Mouse (Mus musculus): ENCODE results near the gene Fam172a. TPM values are rescaled to one million over a fixed set of nuclear protein-coding genes. Genes with fewer than 3 reads are reported as not detected.
A peak's percentile ranks its signal among the peaks of the same experiment; 100 is the strongest.

Fam172a gene
- total and polyA plus RNA-seq, 2 experiments from 2014 or later = 22.1 to 37.6 TPM

DNA sequence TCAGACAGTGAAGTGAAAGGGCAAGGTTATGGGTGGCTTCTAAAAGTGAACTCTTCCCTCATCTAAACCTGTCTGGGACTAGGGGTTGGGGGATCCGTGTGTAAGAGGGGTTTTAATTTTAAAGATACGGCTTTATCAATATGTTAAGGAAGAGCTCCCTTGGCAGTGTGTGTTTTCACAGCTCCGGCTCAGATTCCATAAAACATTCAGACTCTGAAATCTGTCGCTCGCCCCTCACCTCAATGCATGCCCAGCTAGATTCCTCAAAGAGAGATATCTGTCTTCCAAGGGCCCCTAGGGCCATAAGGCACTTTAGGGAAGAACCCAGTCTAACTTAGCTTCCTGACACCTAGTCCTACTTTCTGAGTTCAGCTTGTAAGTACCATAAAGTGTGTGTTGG is 486.0 kb downstream of the Fam172a start:
- no peak for TF ChIP-seq CTCF (IDR thresholded peaks at IDR 0.05; ENCODE audit: low read depth)

DNA sequence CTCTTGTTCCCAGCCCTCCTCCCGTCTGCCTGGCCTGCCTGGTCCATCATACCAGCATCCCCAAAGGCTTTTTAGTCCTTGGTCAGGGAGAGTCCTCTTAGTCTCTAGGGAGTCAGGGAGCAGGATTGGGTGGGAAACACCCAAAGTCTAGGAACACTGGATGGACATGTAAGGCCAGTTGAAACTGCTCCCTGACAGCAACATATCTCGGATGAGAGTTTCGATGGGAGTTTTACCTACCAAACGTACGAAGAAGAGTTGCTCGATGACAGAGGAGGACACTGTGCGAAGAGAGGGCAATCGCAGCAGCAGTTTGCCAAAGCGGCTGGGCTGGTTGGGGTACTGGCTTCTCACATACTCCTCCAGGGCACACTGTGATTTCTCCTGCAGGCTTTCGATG is 487.8 kb downstream of the Fam172a start:
- TF ChIP-seq CTCF (IDR thresholded peaks at IDR 0.05; ENCODE audit: low read depth) = no peak
- H3K9ac ChIP-seq (replicated peaks; ENCODE audit: low read length) = 0 out of 2 replicates have a peak overlapping the region, but pooled peaks have one; percentile 15
- H3K4me3 ChIP-seq (ENCODE audit: low read length) = no peak overlapping the region
- peaks cover 6% of the 10 kb centered on the region; the same call in 1 of the 2 replicates for H3K36me3 ChIP-seq (ENCODE audit: insufficient read depth, low read length)
- 34% methylated on average over 10 of the region's 10 CpGs for WGBS
- no peaks in the 10 kb centered on the region for H3K27me3 ChIP-seq (ENCODE audit: insufficient read depth, low read length)
- DNase-seq (ENCODE audit: low spot score) (peak; percentile 30), ATAC-seq (no peak)
- peak overlapping the region; percentile 87 for H3K4me2 ChIP-seq (ENCODE audit: low read depth, low read length)
- no peaks in the 10 kb centered on the region for H3K9me3 ChIP-seq (ENCODE audit: low read length)
- H3K27ac ChIP-seq = 0 out of 2 replicates have a peak overlapping the region, but pooled peaks have one; percentile 20
- H3K4me1 ChIP-seq (ENCODE audit: insufficient read depth, low read length) = peaks cover 6% of the 10 kb centered on the region; the same call in 1 of the 2 replicates

More for the DNA sequence above, 486.0 kb downstream of the Fam172a start:
- H3K4me3 ChIP-seq (ENCODE audit: low read length) = no peak overlapping the region
- peaks cover 6% of the 10 kb centered on the region for H3K4me1 ChIP-seq (ENCODE audit: insufficient read depth, low read length)
- ATAC-seq = no peak
- WGBS = 60% methylated on average over 5 of the region's 5 CpGs
- H3K9me3 ChIP-seq (ENCODE audit: low read length) = no peaks in the 10 kb centered on the region
- H3K27ac ChIP-seq = no peak overlapping the region
- H3K4me2 ChIP-seq (ENCODE audit: low read depth, low read length) = peak overlapping the region; percentile 13; the same call in 1 of the 2 replicates
- no peaks in the 10 kb centered on the region for H3K27me3 ChIP-seq (ENCODE audit: insufficient read depth, low read length)
- no peak for DNase-seq (ENCODE audit: low spot score)
- peaks cover 6% of the 10 kb centered on the region; the same call in 1 of the 2 replicates for H3K36me3 ChIP-seq (ENCODE audit: insufficient read depth, low read length)
- no peak overlapping the region for H3K9ac ChIP-seq (replicated peaks; ENCODE audit: low read length)

DNA sequence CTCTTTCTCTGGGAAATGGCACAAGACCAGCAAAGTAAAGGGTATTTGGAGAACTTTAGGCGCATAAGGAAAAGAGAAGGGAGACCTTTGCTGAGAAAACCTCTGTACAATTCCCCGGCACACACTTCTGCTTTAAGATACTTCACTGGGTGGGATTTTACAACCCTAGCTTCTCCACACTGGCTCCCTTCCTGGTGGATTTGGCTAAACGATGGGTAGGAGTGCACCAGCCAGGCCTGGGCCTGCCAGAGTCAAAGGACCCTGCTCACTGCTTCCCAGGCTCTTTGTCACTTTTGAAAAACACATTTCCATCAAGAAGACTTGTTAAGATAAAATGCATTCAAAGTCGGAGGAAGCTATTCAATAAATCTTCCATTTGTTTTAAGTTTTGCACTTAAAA is 491.4 kb downstream of the Fam172a start:
- Histone ChIP-seq H3K4me3 (ENCODE audit: low read length) (peak overlapping the region; percentile 94), H3K27ac (peak overlapping the region; percentile 98), H3K27me3 (ENCODE audit: insufficient read depth, low read length) (no peaks in the 10 kb centered on the region), H3K4me2 (ENCODE audit: low read depth, low read length) (peak overlapping the region; percentile 87), H3K4me1 (ENCODE audit: insufficient read depth, low read length) (no peaks in the 10 kb centered on the region), H3K9ac (replicated peaks; ENCODE audit: low read length) (peak overlapping the region; percentile 87), H3K9me3 (ENCODE audit: low read length) (no peaks in the 10 kb centered on the region), H3K36me3 (ENCODE audit: insufficient read depth, low read length) (peaks cover 6% of the 10 kb centered on the region; the same call in 1 of the 2 replicates)
- peak; percentile 53 for DNase-seq (ENCODE audit: low spot score)
- TF ChIP-seq CTCF (IDR thresholded peaks at IDR 0.05; ENCODE audit: low read depth) = no peak
- WGBS = 26% methylated on average over 4 of the region's 4 CpGs
- no peak for ATAC-seq

DNA sequence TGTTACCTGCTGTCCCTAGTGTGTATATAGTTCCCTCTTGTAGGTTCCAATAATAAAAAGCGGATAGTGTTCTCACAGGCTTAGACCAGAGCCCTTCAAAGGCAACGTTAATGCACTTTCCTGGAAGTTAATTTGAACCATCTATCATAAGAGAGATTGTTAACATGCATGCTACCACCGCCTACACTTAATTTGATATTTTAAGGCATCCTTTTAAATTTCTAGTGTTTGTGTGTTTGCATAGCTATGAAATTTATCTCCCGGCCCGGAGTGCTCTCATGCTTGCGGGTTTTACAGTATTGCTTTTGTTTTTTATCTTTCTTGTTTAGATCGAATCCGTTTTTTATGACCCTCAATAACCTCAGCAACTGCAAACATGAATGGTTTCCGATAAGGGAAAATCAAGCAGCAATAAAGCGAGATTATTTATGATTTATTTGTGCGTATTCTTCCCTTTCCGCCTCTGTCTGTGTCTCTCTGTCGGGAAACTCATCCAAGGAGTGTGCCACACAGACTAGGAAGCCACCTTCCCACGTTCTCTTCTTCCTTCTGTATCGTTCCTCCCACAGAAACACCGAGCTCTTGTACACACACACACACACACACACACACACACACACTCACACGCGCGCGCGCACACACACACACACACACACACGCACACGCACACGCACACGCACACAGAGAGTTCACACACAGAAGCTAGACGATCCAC is 492.5 kb downstream of the Fam172a start:
- Histone ChIP-seq H3K27me3 (ENCODE audit: insufficient read depth, low read length) (no peaks in the 10 kb centered on the region), H3K27ac (peak overlapping the region; percentile 98), H3K4me1 (ENCODE audit: insufficient read depth, low read length) (no peaks in the 10 kb centered on the region), H3K4me2 (ENCODE audit: low read depth, low read length) (peak overlapping the region; percentile 87), H3K9ac (replicated peaks; ENCODE audit: low read length) (peak overlapping the region; percentile 87), H3K9me3 (ENCODE audit: low read length) (no peaks in the 10 kb centered on the region), H3K4me3 (ENCODE audit: low read length) (peak overlapping the region; percentile 94), H3K36me3 (ENCODE audit: insufficient read depth, low read length) (peaks cover 6% of the 10 kb centered on the region; the same call in 1 of the 2 replicates)
- DNase-seq (ENCODE audit: low spot score) (no peak), ATAC-seq (peak; percentile 15; the same call in 1 of the 2 replicates)
- 9% methylated on average over 25 of the region's 26 CpGs for WGBS
- no peak for TF ChIP-seq CTCF (IDR thresholded peaks at IDR 0.05; ENCODE audit: low read depth)

DNA sequence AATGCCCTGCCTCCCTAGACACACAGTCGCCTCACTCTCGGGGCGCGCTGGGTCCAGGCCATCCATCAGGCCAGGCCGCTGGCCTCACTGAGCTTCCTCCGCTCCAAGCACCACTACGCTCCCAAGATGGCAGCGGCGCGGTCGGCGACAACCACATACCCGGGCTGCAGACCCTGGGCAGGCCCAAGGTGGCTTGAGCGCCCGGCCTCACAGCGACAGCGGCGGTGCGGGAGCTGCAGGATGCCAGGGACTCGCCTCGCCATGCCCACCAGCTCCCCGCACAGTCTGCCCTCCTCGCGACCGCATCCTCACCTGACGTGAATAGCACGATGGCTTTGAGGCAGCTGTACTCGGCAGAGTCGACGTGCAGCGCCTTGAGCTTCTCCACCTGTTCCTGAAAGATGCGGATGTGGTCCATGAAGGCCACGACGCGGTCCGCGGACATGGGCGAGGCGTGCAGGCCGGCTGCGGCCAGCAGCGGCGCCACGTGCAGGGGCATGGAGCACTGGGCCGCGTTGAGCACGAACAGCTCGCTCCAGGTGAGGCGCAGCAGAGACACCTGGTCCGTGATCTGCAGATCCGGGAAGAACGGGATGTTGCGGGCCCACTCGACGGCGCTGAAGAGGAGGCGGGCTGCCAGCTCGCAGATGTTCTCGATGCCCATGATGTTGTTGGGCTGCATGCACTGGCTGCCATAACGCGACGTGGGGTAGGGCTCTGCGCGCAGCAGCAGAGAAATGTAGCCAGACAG is 493.2 kb downstream of the Fam172a start:
- H3K27me3 ChIP-seq (ENCODE audit: insufficient read depth, low read length) = no peaks in the 10 kb centered on the region
- peak overlapping the region; percentile 87 for H3K4me2 ChIP-seq (ENCODE audit: low read depth, low read length)
- peak overlapping the region; percentile 94 for H3K4me3 ChIP-seq (ENCODE audit: low read length)
- H3K4me1 ChIP-seq (ENCODE audit: insufficient read depth, low read length) = no peaks in the 10 kb centered on the region
- H3K9ac ChIP-seq (replicated peaks; ENCODE audit: low read length) = peak overlapping the region; percentile 87
- H3K9me3 ChIP-seq (ENCODE audit: low read length) = no peaks in the 10 kb centered on the region
- ATAC-seq (peak; percentile 54), DNase-seq (ENCODE audit: low spot score) (peak; percentile 63)
- TF ChIP-seq CTCF (IDR thresholded peaks at IDR 0.05; ENCODE audit: low read depth) = no peak
- peak overlapping the region; percentile 98 for H3K27ac ChIP-seq
- WGBS = 2% methylated on average over 64 of the region's 64 CpGs
- H3K36me3 ChIP-seq (ENCODE audit: insufficient read depth, low read length) = no peaks in the 10 kb centered on the region

DNA sequence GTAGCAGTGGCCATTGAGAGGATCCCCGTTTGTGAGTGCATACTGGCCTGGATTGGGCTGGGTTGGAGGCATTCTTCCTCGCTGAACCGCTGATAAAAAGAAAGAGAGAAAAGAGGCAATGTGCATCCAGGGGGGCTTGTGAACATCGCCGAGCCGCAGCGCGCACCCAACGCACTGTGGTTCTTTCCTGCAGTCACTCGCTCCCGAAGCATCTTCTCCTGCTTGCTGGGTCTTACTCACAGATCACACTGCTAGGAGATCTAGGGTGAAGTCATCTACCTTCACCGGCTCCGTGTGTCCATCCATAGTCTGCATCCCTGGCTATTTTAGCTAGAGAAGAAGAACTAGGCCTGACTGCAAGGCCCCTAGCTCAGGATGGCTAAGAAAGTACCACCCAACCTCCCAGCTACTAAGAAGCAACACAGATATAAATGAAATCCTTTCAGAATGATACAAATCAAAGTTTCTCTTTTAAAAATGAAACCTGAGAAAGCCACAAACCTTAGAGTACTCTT is 493.8 kb downstream of the Fam172a start:
- Histone ChIP-seq H3K9ac (replicated peaks; ENCODE audit: low read length) (peak overlapping the region; percentile 87), H3K27me3 (ENCODE audit: insufficient read depth, low read length) (no peaks in the 10 kb centered on the region), H3K4me1 (ENCODE audit: insufficient read depth, low read length) (no peaks in the 10 kb centered on the region), H3K4me2 (ENCODE audit: low read depth, low read length) (peak overlapping the region; percentile 87), H3K27ac (peak overlapping the region; percentile 98), H3K36me3 (ENCODE audit: insufficient read depth, low read length) (no peaks in the 10 kb centered on the region), H3K4me3 (ENCODE audit: low read length) (peak overlapping the region; percentile 94), H3K9me3 (ENCODE audit: low read length) (no peaks in the 10 kb centered on the region)
- no peak for TF ChIP-seq CTCF (IDR thresholded peaks at IDR 0.05; ENCODE audit: low read depth)
- DNase-seq (ENCODE audit: low spot score) (no peak), ATAC-seq (no peak)
- WGBS = 5% methylated on average over 13 of the region's 13 CpGs
